Mouse (Mus musculus) G1E-ER4 (cell line): ENCODE results near the gene Ncaph. TPM values are rescaled to one million over a fixed set of nuclear protein-coding genes. Genes with fewer than 3 reads are reported as not detected.

Experiments used
- GATA1 ChIP-seq: IDR thresholded peaks from one replicate; pipeline ENCODE4 v1.8.0; 2012; ENCODE audit warnings: low read length, inconsistent platforms
- polyA plus RNA-seq: library from polyadenylated mRNA; stranded (reverse); fragments of >175 nt; gene quantifications from 2 replicates; pipeline ENCODE4 v1.2.3, GENCODE M21; 2012

Gene Ncaph
- polyA plus RNA-seq, 1 experiment = 11.4 TPM

- no peak for TF ChIP-seq GATA1
Observed at GRCm38 (mm10) chr2:127121591-127122235, 12.0 kb downstream of the Ncaph start.

DNA sequence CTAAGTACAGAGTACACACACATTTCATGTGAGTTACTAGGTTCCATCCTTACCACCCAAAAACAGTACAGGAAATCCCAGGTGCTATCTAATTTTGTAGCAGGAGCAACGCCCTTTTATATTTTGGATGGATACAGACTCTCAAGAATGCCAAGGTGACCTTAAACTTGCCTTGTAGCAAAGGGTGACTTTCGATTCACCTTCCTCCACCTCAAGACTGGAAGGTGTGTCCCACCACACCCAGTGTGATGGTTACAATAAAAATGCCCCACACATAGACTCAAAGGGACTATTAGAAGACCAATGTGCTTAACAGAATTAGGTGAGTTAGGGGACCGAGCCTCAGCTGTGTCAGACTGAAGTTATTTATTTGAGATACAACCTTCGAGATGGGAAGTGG, 24.8 kb downstream of the Ncaph start:
- no peak for TF ChIP-seq GATA1

GRCm38 (mm10) chr2:127092000-127092399, 41.8 kb downstream of the Ncaph start:
- TF ChIP-seq GATA1 = no peak

DNA sequence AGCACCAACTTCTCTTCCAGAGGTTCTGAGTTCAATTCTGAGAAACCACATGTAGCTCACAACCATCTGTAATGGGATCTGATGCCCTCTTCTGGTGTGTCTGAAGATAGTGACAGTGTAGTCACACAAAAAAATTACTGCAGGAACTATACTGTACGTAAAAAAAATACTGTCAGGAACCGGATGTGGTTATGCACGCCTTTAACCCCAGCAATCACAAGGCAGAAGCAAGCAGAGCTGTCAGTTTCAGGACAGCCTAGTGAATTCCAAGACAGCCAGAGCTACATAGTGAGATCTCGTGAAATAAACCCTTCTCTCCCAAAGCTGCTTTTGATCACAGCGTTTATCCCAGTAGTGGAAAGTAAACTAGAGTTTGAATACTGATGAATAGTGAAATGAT, 47.5 kb downstream of the Ncaph start:
- no peak for TF ChIP-seq GATA1

DNA sequence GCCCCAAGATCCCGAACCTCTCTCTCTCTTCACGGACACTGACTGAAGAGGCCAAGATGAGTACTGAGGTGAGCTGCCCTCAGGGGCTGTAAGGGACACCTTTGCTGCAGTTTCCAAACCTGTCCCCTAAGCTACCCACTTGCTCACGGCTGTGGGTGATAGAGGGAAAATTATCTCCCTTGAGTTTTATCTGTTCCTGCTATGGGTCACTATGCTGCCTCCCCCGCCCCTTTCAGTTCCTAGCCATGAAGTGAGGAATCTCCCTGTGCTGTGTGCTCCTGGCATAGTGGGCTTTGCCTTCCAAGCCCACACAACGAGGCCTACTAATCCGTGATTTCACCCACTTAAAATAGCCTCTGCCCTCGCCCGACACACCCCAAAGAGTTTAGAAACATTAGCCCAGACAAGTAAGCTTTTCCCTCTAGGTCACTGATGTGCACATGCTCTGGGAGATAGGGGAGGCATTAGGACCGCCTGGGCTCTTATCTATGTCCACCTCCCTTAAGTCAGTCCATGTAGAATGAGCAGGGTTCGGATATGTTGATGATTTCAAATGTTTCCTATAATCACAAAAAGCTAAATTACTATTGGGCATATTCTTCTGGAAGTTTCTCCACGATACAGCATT, 53.0 kb downstream of the Ncaph start:
- no peak for TF ChIP-seq GATA1

DNA sequence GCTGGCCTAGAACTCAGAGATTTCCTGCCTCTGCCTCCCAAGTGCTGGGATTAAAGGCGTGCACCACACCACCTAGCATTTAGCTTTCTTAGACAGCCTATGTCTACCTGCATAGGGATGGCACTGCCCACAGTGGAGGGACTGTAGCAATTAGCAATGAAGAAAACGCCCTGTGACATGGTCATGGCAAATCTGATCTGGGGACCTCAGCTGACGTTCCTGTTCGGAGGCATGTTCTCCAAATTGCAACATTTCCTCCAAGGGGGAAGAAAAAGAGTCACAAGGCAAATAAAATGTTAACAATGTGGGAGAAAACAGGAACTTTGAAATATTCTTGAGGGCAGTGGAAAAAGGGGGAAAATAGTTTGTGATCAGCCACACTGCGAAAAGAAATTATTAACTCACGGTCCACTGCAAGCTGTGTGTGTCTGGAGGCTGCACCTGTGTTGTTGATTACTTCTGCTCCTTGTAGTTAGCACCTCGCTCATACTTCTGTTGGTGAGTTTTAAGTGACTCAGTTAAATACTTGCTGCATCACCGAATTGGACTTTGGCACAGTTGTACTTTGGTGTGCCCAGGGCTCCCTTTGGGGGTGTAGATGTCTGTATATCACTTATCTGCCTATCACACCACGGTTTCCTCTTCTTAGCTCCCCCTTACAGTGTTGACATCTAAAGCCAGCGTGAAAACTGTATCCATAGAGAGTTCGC, 53.7 kb downstream of the Ncaph start:
- no peak for TF ChIP-seq GATA1

DNA sequence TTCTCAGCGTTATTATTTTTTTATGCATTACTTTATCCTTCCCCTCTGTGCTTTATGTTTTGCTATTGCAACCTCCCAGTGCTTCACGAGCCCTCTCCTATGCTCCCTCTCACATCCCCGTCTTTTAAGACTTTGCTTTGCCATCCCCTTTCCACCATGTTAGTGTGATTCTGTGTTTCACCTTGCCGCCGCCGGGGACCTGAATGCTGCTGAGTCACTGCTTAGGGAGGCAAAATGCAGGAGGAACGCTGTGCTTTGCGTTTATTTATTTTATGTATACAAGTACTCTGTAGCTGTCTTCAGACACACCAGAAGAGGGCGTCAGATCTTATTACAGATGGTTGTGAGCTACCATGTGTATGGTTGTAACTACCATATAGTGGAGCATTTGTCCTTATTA, 56.1 kb downstream of the Ncaph start:
- no peak for TF ChIP-seq GATA1

- TF ChIP-seq GATA1 = no peak
Observed at GRCm38 (mm10) chr2:127074116-127074515, 59.6 kb downstream of the Ncaph start.

GRCm38 (mm10) chr2:127070879-127071278, 62.9 kb downstream of the Ncaph start:
- TF ChIP-seq GATA1 = no peak

DNA sequence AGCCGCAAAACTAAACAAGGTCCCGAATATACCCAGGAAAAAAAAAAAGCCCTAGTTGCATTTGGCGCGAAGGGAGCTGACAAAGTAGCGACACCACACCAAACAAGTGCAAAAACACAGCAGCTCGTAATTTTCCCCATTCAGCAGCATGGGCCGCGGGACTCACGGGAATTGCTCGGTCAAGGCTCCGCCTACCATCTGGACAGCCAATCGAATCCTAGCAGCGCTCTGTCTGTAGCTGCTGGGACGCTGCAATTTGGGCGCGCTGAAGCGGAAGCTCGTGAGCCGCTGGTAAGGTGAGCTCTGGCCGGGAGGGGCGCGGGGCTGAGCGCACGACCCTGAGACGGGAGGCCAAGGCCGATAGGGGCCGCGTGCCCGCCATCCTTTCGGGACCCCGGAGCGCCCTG, 63.3 kb downstream of the Ncaph start, which contains the start of gene Blvra:
Gene Blvra (plus strand): TSS at position 231 of the 407 bp plus-strand sequence.
- TF ChIP-seq GATA1 = no peak

GRCm38 (mm10) chr2:127069781-127070434, 63.8 kb downstream of the Ncaph start:
- no peak for TF ChIP-seq GATA1

GRCm38 (mm10) chr2:127068806-127069205, 64.9 kb downstream of the Ncaph start:
- TF ChIP-seq GATA1 = no peak

- no peak for TF ChIP-seq GATA1
Observed at GRCm38 (mm10) chr2:127061471-127061870, 72.3 kb downstream of the Ncaph start.

Other genes starting within 250 kb of the Ncaph start
- 3.3 and 5.0 TPM in 2 replicates for gene Sppl2a, start 200.7 kb downstream of the Ncaph start, polyA plus RNA-seq
- gene Ap4e1, start 125.2 kb downstream of the Ncaph start, polyA plus RNA-seq = 4.1 and 5.6 TPM in 2 replicates
- gene Blvra, start 63.3 kb downstream of the Ncaph start, polyA plus RNA-seq = 1.5 and 2.7 TPM in 2 replicates
- gene Itpripl1, start 9.5 kb upstream of the Ncaph start, polyA plus RNA-seq = 6.2 and 6.4 TPM in 2 replicates
- 0.03 and 0.09 TPM in 2 replicates for gene 1810024B03Rik, start 74.3 kb upstream of the Ncaph start, polyA plus RNA-seq
- 19.7 and 31.8 TPM in 2 replicates for gene Snrnp200, start 74.4 kb upstream of the Ncaph start, polyA plus RNA-seq
- 21.5 and 21.8 TPM in 2 replicates for gene Ciao1, start 113.9 kb upstream of the Ncaph start, polyA plus RNA-seq
- 26.4 and 30.3 TPM in 2 replicates for gene Tmem127, start 114.0 kb upstream of the Ncaph start, polyA plus RNA-seq
- 47.0 and 51.8 TPM in 2 replicates for gene Stard7, start 136.3 kb upstream of the Ncaph start, polyA plus RNA-seq
- 0.03 TPM in 1 of 2 replicates, not detected in the other for gene Dusp2, start 202.2 kb upstream of the Ncaph start, polyA plus RNA-seq
- gene Astl, start 204.7 kb upstream of the Ncaph start, polyA plus RNA-seq = not detected in 2 replicates
- not detected in 2 replicates for gene Adra2b, start 229.3 kb upstream of the Ncaph start, polyA plus RNA-seq